Mouse (Mus musculus): ENCODE measurements around the gene Serpinb6b. TPM values are rescaled to one million over a fixed set of nuclear protein-coding genes. Genes with fewer than 3 reads are reported as not detected.

Gene Serpinb6b
- total RNA-seq, 2 experiments from 2014 or later: 1.6 to 2.5 TPM

DNA sequence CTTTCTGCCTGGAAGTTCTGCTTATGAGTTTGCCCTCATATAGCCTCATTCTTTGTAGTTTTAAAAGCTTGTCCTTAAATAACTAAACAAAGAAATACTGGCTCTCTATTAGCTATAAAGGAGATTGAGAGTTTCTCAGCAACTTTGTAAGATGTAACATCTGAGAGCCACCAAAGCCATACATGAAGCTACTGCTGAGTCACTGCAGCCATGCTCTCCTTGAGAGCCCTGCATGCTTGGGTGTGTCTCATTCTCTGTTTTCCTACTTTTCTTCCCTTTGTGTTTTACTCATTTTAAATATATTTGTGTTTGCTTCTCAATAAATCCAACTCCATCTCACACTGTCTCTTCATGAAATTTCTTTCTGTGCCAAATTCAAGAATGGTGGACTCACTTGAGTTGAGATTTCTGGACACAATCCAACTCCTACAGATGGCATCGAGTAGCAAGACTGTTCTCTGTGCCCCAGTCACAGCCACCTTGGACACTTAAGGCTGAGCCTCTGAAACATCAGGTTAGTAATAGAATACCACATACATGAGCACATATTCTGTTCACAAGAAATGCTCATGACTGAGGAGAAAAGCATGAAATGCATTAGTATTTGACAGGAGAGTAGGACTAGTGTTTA is 61.5 kb downstream of the Serpinb6b start:
- intact Hi-C loops (cut with DNase I): no loop called here

GRCm38 (mm10) chr13:33027244-33027643 is 62.2 kb downstream of the Serpinb6b start, which contains the start of gene Serpinb9b:
Gene Serpinb9b (plus strand): TSS chr13:33027416.
- intact Hi-C loops (cut with DNase I): no loop called here
- no peak for DNase-seq (ENCODE audit: extremely low spot score in 1 of 2, low spot score in 2 of 2)

More for the DNA sequence above, 61.5 kb downstream of the Serpinb6b start:
- DNase-seq (ENCODE audit: extremely low spot score in 1 of 2, low spot score in 2 of 2): no peak

DNA sequence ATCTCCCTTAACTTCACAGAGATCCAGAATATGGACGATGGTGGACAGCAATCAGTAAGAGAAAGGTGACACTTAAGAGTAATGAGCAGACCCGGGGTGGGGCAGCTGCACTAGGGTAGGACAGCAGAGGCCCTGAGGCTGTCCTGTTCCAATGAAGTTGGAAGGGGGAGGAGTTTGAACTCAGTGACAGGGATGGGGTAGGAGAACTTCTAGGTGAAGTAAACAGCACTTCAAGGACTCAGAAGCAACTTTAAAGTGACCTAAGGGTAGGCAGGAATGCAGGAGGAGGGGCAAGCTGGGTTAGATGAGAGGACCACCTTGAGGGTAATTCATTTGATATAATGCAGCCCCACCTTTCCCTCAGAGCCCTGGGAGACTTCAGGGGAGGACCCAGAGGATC is 63.1 kb downstream of the Serpinb6b start:
- intact Hi-C loops (cut with DNase I): no loop called here
- no peak for DNase-seq (ENCODE audit: extremely low spot score in 1 of 2, low spot score in 2 of 2)

DNA sequence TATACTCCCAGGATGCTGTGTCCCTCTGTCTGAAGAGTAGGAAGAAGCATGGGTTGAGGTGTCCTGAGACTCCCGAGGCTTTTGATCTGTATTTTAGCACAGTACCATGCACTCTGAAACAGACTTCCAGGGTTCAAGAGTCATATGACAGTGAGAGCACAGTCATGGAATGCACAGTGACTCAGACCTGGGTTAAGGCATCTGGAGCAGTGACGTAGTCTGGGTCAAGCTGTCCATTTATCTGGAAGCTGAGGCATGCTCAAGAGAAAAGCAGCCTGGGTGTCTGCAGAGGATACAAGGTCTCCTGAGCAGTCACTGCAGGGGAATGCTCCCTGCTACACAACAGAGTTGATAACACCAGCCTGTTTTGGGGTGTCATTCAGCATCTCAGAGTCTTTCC is 63.5 kb downstream of the Serpinb6b start:
- no peak for DNase-seq (ENCODE audit: extremely low spot score in 1 of 2, low spot score in 2 of 2)
- intact Hi-C loops (cut with DNase I): no loop called here

Other genes with a start within 250 kb of the Serpinb6b start
- under 1 TPM; 0.47 to 0.62 TPM for gene Mylk4, start 181.3 kb upstream of the Serpinb6b start, total RNA-seq (2021)
- gene Wrnip1, start 163.2 kb upstream of the Serpinb6b start, total RNA-seq (2021): 10 to 100 TPM; 55.7 to 57.6 TPM
- gene D930007J09Rik, start 162.4 kb upstream of the Serpinb6b start, total RNA-seq (2021): 1 to 10 TPM; 1.5 to 2.1 TPM
- gene Serpinb1a, start 114.0 kb upstream of the Serpinb6b start, total RNA-seq (2021): 1 to 10 TPM; 1.5 to 2.3 TPM
- gene Serpinb1c, start 67.0 kb upstream of the Serpinb6b start, total RNA-seq (2021): not detected
- 1 to 10 TPM; 3.0 to 3.4 TPM for gene Serpinb9, start 38.0 kb downstream of the Serpinb6b start, total RNA-seq (2021)
- gene Serpinb9b, start 62.2 kb downstream of the Serpinb6b start, total RNA-seq (2021): not detected
- gene Serpinb1b, start 113.4 kb downstream of the Serpinb6b start, total RNA-seq (2021): 1 to 10 TPM in 1 of 2 experiments, under 1 TPM in 1; 0.79 to 1.1 TPM
- gene Serpinb9c, start 194.5 kb downstream of the Serpinb6b start, total RNA-seq (2021): not detected
- gene Serpinb9d, start 227.8 kb downstream of the Serpinb6b start, total RNA-seq (2021): not detected